In the genomic region with DNA sequence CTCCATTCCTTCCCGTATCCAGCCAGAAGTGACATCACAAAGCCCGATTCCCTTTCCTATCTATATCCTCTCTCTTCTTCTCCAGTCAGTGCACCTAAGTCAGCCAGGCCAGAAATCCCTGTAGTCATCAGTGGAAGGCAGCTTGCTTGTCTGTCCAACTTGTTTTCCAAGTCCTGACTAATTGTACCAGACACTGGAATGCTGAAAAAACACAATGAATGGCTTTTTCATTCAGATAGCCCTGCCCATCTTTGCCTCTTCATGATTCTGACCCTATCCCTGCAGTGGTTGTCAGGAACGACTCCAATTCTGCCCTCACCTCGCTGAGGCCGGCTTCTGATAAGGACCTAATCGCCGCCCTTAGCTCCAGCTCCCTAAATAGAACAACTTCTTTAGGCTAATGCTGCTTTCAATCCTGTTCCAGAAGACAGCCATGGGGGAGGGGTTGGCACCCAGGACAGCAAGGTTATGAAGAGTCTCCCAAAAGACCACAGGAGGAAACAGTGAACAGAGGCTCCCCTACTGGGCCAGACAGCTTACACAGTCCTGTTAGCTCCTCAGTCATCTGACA, we compare ENCODE assay signal across 8 mouse cellular contexts.
A peak's percentile ranks its signal among the peaks of the same experiment; 100 is the strongest.
DNase-seq lines count a peak whose midpoint lies in the region; ATAC-seq and TF ChIP-seq lines count a peak whose summit lies in the region.

No protein-coding gene starts in this region.

- H3K9ac ChIP-seq in lung, embryonic 16.5 days (ENCODE audit: low read length), result no peak overlapping the region
- no peak overlapping the region for H3K9ac ChIP-seq in forebrain, embryonic 13.5 days

- H3K27me3 ChIP-seq in lung, embryonic 16.5 days (ENCODE audit: control insufficient read depth, insufficient read depth, low read depth, low read length), result no peaks in the 10 kb centered on the region
- H3K27me3 ChIP-seq in forebrain, embryonic 13.5 days, result no peaks in the 10 kb centered on the region

- H3K4me1 ChIP-seq in lung, embryonic 16.5 days (replicated peaks; ENCODE audit: control insufficient read depth, insufficient read depth, low read length), result peaks cover 22% of the 10 kb centered on the region
- H3K4me1 ChIP-seq in lung, adult 2 months (ENCODE audit: control insufficient read depth, insufficient read depth, low read length), result peaks cover 19% of the 10 kb centered on the region
- peaks cover 15% of the 10 kb centered on the region for H3K4me1 ChIP-seq in forebrain, embryonic 13.5 days

- no peaks in the 10 kb centered on the region for H3K9me3 ChIP-seq in lung, embryonic 16.5 days (ENCODE audit: control insufficient read depth, low read length)
- no peaks in the 10 kb centered on the region for H3K9me3 ChIP-seq in forebrain, embryonic 13.5 days (replicated peaks)

- intact Hi-C loops in heart, postnatal 36 days (cut with DNase I), result no loop called here

- no peak for TF ChIP-seq POLR2A in lung, adult 2 months (IDR thresholded peaks at IDR 0.05; ENCODE audit: borderline replicate concordance, extremely low read depth, low read depth, low read length)

- H3K36me3 ChIP-seq in lung, embryonic 16.5 days (ENCODE audit: control insufficient read depth, insufficient read depth, low read length), result no peaks in the 10 kb centered on the region
- H3K36me3 ChIP-seq in forebrain, embryonic 13.5 days (ENCODE audit: poor library complexity, severe bottlenecking), result no peaks in the 10 kb centered on the region

- no peak overlapping the region for H3K4me2 ChIP-seq in lung, embryonic 16.5 days (ENCODE audit: low read depth, low read length)
- H3K4me2 ChIP-seq in forebrain, embryonic 13.5 days, result no peak overlapping the region

- TF ChIP-seq CTCF in lung, adult 2 months (IDR thresholded peaks at IDR 0.05; ENCODE audit: insufficient read depth, low read length), result no peak

- 24% methylated on average over 7 of the region's 7 CpGs for WGBS in lung, embryonic 16.5 days
- WGBS in lung, adult 2 months, result 21% methylated on average over 7 of the region's 7 CpGs
- WGBS in forebrain, embryonic 13.5 days, result 38% methylated on average over 7 of the region's 7 CpGs

- no peak overlapping the region for H3K4me3 ChIP-seq in lung, embryonic 16.5 days (ENCODE audit: low read length)
- H3K4me3 ChIP-seq in lung, adult 2 months (replicated peaks; ENCODE audit: extremely low read depth, low read depth, low read length), result no peak overlapping the region
- no peak overlapping the region for H3K4me3 ChIP-seq in forebrain, embryonic 13.5 days

- no peak for ATAC-seq in lung, embryonic 16.5 days (ENCODE audit: low read depth)
- ATAC-seq in forebrain, embryonic 13.5 days, result no peak
- no peak for ATAC-seq in granulocyte monocyte progenitor cell, adult 5-6 weeks (replicated peaks; ENCODE audit: poor library complexity, severe bottlenecking)

- no peak for DNase-seq in lung, adult 2 months
- peak; percentile 77 for DNase-seq in brain, adult 2 months (ENCODE audit: low read depth, low spot score)
- peak; percentile 37 to 52 for DNase-seq in heart, postnatal 36 days
- peak; percentile 39 for DNase-seq in retina, embryonic 14.5 days (ENCODE audit: low spot score)
- no peak for DNase-seq in cerebellum, postnatal 10 days

- peak overlapping the region; percentile 41; the same call in 1 of the 2 replicates for H3K27ac ChIP-seq in lung, embryonic 16.5 days (ENCODE audit: low read length)
- no peak overlapping the region for H3K27ac ChIP-seq in forebrain, embryonic 13.5 days

Comparison
In these comparisons a context has a peak if more than half of its experiments do, and no peak if none do; other contexts are left out.
1. DNase-seq: peak in brain, adult 2 months (single experiment), heart, postnatal 36 days (2 of 2) and retina, embryonic 14.5 days (single experiment); none in lung, adult 2 months (single experiment) and cerebellum, postnatal 10 days (0 of 2).